ENCODE assay signal across 7 mouse cellular contexts in genomic region chr7:142084395-142084794, GRCm38 (mm10). TPM values are rescaled to one million over a fixed set of nuclear protein-coding genes. Genes with fewer than 3 reads are reported as not detected.
DNase-seq lines count a peak whose midpoint lies in the region; ATAC-seq and TF ChIP-seq lines count a peak whose summit lies in the region.

No protein-coding gene starts in this region.

- H3K79me2 ChIP-seq in C2C12 (ENCODE audit: control insufficient read depth, insufficient read depth) = peaks cover 11% of the 10 kb centered on the region

- peaks cover 70% of the 10 kb centered on the region for H3K36me3 ChIP-seq in heart, postnatal 0 days (replicated peaks; ENCODE audit: control insufficient read depth, insufficient read depth, low read length)
- H3K36me3 ChIP-seq in C2C12 (ENCODE audit: control insufficient read depth, insufficient read depth) = peaks cover 24% of the 10 kb centered on the region
- H3K36me3 ChIP-seq in limb, embryonic 15.5 days = peaks cover 6% of the 10 kb centered on the region; the same call in 1 of the 2 replicates

- peaks cover 33% of the 10 kb centered on the region for H3K4me1 ChIP-seq in heart, postnatal 0 days (ENCODE audit: control insufficient read depth, insufficient read depth)
- H3K4me1 ChIP-seq in limb, embryonic 15.5 days = peaks cover 40% of the 10 kb centered on the region

- H3K4me3 ChIP-seq in heart, postnatal 0 days (ENCODE audit: low read depth, low read length) = no peak overlapping the region
- H3K4me3 ChIP-seq in C2C12 (ENCODE audit: insufficient read depth, poor library complexity, severe bottlenecking) = no peak overlapping the region
- no peak overlapping the region for H3K4me3 ChIP-seq in limb, embryonic 15.5 days

- peak overlapping the region; percentile 67 for H3K27ac ChIP-seq in heart, postnatal 0 days (ENCODE audit: low read depth)
- peak overlapping the region; percentile 67 for H3K27ac ChIP-seq in limb, embryonic 15.5 days

- H3K4me2 ChIP-seq in heart, postnatal 0 days (ENCODE audit: low read depth, low read length) = no peak overlapping the region
- H3K4me2 ChIP-seq in limb, embryonic 15.5 days = peak overlapping the region; percentile 1; the same call in 1 of the 2 replicates

- H3K79me3 ChIP-seq in C2C12 (ENCODE audit: low read depth) = no peaks in the 10 kb centered on the region

- no peaks in the 10 kb centered on the region for H3K9me3 ChIP-seq in heart, postnatal 0 days (replicated peaks; ENCODE audit: control insufficient read depth, low read length)
- no peaks in the 10 kb centered on the region for H3K9me3 ChIP-seq in limb, embryonic 15.5 days

- peak; percentile 60 for DNase-seq in heart, postnatal 0 days (ENCODE audit: low spot score)
- DNase-seq in heart, postnatal 14 days = no peak
- peak; percentile 86 for DNase-seq in MN1 (ENCODE audit: low spot score)
- no peak for DNase-seq in frontal cortex, postnatal 14 days (ENCODE audit: low spot score in 2 of 2)

- no peak overlapping the region; the same call in 1 of the 2 replicates for H3K9ac ChIP-seq in heart, postnatal 0 days (replicated peaks; ENCODE audit: low read depth, low read length)
- H3K9ac ChIP-seq in limb, embryonic 15.5 days = no peak overlapping the region

- peak; percentile 14; the same call in 1 of the 2 replicates for TF ChIP-seq CTCF in heart, postnatal 0 days (IDR thresholded peaks at IDR 0.05; ENCODE audit: low read depth)
- no peak for TF ChIP-seq CTCF in C2C12 (IDR thresholded peaks at IDR 0.05; ENCODE audit: control insufficient read depth, insufficient read depth, insufficient read length)

- ATAC-seq in heart, postnatal 0 days (ENCODE audit: insufficient read depth, low read depth) = peak; percentile 65
- ATAC-seq in limb, embryonic 15.5 days (ENCODE audit: insufficient number of reproducible peaks, low FRiP score, low TSS enrichment, low read depth) = peak; percentile 46; the same call in 1 of the 2 replicates
- ATAC-seq in monocyte, adult 5-6 weeks (replicated peaks; ENCODE audit: insufficient number of reproducible peaks, low FRiP score, low TSS enrichment, poor library complexity, severe bottlenecking) = no peak

- intact Hi-C loops in heart, postnatal 14 days (cut with DNase I) = no loop called here

- no peak for TF ChIP-seq EP300 in heart, postnatal 0 days (IDR thresholded peaks at IDR 0.05; ENCODE audit: low read depth)

- peak overlapping the region; percentile 39 for H3ac ChIP-seq in C2C12 (ENCODE audit: control insufficient read depth, insufficient read length, low read depth)

- no peaks in the 10 kb centered on the region for H3K27me3 ChIP-seq in heart, postnatal 0 days (ENCODE audit: control insufficient read depth, insufficient read depth, low read length)
- no peaks in the 10 kb centered on the region for H3K27me3 ChIP-seq in C2C12 (ENCODE audit: control insufficient read depth, insufficient read depth, insufficient read length)
- H3K27me3 ChIP-seq in limb, embryonic 15.5 days = peaks cover 87% of the 10 kb centered on the region

- WGBS in heart, postnatal 0 days = 28% methylated on average over 5 of the region's 5 CpGs
- 27% methylated on average over 5 of the region's 5 CpGs for WGBS in limb, embryonic 15.5 days

TF ChIP-seq in C2C12, 6 proteins besides CTCF, POLR2A, EP300 and RAD21:
- TF ChIP-seq MYOD1 (IDR thresholded peaks at IDR 0.05; ENCODE audit: control insufficient read depth, insufficient read length, low read depth) = no peak
- TF ChIP-seq MAX (IDR thresholded peaks at IDR 0.05) = no peak
- TF ChIP-seq MYOG (IDR thresholded peaks at IDR 0.05; ENCODE audit: control insufficient read depth, extremely low read depth, insufficient read length) = no peak
- no peak for TF ChIP-seq CEBPB (IDR thresholded peaks at IDR 0.05; ENCODE audit: low read depth)
- no peak for TF ChIP-seq FOSL1 (IDR thresholded peaks at IDR 0.05; ENCODE audit: insufficient read depth, low read length, poor library complexity, severe bottlenecking)
- no peak for TF ChIP-seq USF1 (IDR thresholded peaks at IDR 0.05; ENCODE audit: low read depth)

RNA-seq across cellular contexts. Expression of gene Dusp8, which starts 11.2 kb away (rescaled TPM):
- 29.4 and 31.4 TPM in 2 replicates for total RNA-seq in heart, postnatal 0 days (2014; rRNA removed; ENCODE audit: low replicate concordance)
- polyA plus RNA-seq in heart, postnatal 0 days (2015; fragmentation: Nextera tagmentation; extraction: Ambion mirVana) = 6.4 and 9.0 TPM in 2 replicates
- 10 to 100 TPM; 29.2 to 35.4 TPM for total RNA-seq in heart, postnatal 14 days (2021)
- polyA plus RNA-seq in C2C12 (2012; fragmentation: generic; extraction: Trizol) = 2.1 TPM
- 5.5 and 6.9 TPM in 2 replicates for polyA plus RNA-seq in limb, embryonic 15.5 days (2015; fragmentation: Nextera tagmentation; extraction: Ambion mirVana)
- 0.29 to 1.4 TPM in 2 of 3 replicates, not detected in the other for total RNA-seq in monocyte, adult 5-6 weeks (2017)

RNA-seq across cellular contexts. Expression of gene Mob2, which starts 23.5 kb away (rescaled TPM):
- total RNA-seq in heart, postnatal 0 days (2014; rRNA removed; ENCODE audit: low replicate concordance) = 48.3 and 53.6 TPM in 2 replicates
- polyA plus RNA-seq in heart, postnatal 0 days (2015; fragmentation: Nextera tagmentation; extraction: Ambion mirVana) = 45.5 and 49.6 TPM in 2 replicates
- 10 to 100 TPM; 39.9 to 43.0 TPM for total RNA-seq in heart, postnatal 14 days (2021)
- polyA plus RNA-seq in C2C12 (2012; fragmentation: generic; extraction: Trizol) = 27.5 TPM
- polyA plus RNA-seq in limb, embryonic 15.5 days (2015; fragmentation: Nextera tagmentation; extraction: Ambion mirVana) = 78.2 and 82.2 TPM in 2 replicates
- 38.5 to 50.0 TPM (median 45.2 TPM) in 3 replicates for total RNA-seq in monocyte, adult 5-6 weeks (2017)

RNA-seq across cellular contexts. Expression of gene Gm45618, which starts 36.1 kb away (rescaled TPM):
- not detected in 2 replicates for total RNA-seq in heart, postnatal 0 days (2014; rRNA removed; ENCODE audit: low replicate concordance)
- not detected in 2 replicates for polyA plus RNA-seq in heart, postnatal 0 days (2015; fragmentation: Nextera tagmentation; extraction: Ambion mirVana)
- total RNA-seq in heart, postnatal 14 days (2021) = not detected
- not detected for polyA plus RNA-seq in C2C12 (2012; fragmentation: generic; extraction: Trizol)
- not detected in 2 replicates for polyA plus RNA-seq in limb, embryonic 15.5 days (2015; fragmentation: Nextera tagmentation; extraction: Ambion mirVana)
- not detected in 3 replicates for total RNA-seq in monocyte, adult 5-6 weeks (2017)

RNA-seq across cellular contexts. Expression of gene Gm39115, which starts 51.4 kb away (rescaled TPM):
- not detected in 2 replicates for total RNA-seq in heart, postnatal 0 days (2014; rRNA removed; ENCODE audit: low replicate concordance)
- polyA plus RNA-seq in heart, postnatal 0 days (2015; fragmentation: Nextera tagmentation; extraction: Ambion mirVana) = not detected in 2 replicates
- not detected for total RNA-seq in heart, postnatal 14 days (2021)
- not detected for polyA plus RNA-seq in C2C12 (2012; fragmentation: generic; extraction: Trizol)
- polyA plus RNA-seq in limb, embryonic 15.5 days (2015; fragmentation: Nextera tagmentation; extraction: Ambion mirVana) = not detected in 2 replicates
- not detected in 3 replicates for total RNA-seq in monocyte, adult 5-6 weeks (2017)

Comparison
In these comparisons a context has a peak if more than half of its experiments do, and no peak if none do; other contexts are left out.
1. DNase-seq: peak in heart, postnatal 0 days (single experiment) and MN1 (single experiment); none in heart, postnatal 14 days (0 of 2) and frontal cortex, postnatal 14 days (0 of 2).
2. RNA of gene Dusp8, which starts 11.2 kb away (total RNA-seq): 29.2 to 35.4 TPM in heart, postnatal 14 days and 29.4 to 31.4 TPM in heart, postnatal 0 days; 0.29 to 1.4 TPM in monocyte, adult 5-6 weeks; every median in the first group is over 10 times any median in the second.